ENCODE assay signal across 21 mouse cellular contexts in the genomic region with DNA sequence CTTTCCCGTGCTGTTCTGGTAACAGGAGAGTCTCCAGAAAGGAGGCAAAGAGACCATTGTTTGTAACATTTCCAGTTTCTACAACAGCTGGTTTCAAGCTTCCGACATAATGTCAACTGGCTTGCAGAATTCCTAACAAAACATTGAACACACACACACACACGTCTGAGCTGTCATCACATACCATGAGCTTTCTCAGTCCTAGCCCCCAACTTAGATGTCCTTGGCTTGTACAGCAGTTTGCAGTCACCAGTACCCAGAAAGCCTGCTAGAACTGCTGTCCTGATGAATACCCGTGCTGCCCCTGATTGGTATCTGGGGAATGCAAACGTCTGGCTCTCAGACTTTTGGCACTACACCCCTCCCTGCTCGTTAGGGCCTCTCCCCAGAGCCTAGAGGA. TPM values are rescaled to one million over a fixed set of nuclear protein-coding genes. Genes with fewer than 3 reads are reported as not detected.
DNase-seq lines count a peak whose midpoint lies in the region; ATAC-seq and TF ChIP-seq lines count a peak whose summit lies in the region.
"Had no signal": no experiment of that assay in that cellular context is flagged by ENCODE, and none has a peak within 500 bp of the region (broad histone marks: within the 10 kb centered on the region; RNA-seq: fewer than 3 reads in every experiment).

No protein-coding gene starts in this region.

- ATAC-seq in heart, embryonic 13.5 days (ENCODE audit: extremely low read depth, insufficient number of reproducible peaks, low FRiP score, low TSS enrichment): no peak
- ATAC-seq in lung, embryonic 15.5 days (ENCODE audit: borderline replicate concordance, extremely low read depth, low FRiP score, low TSS enrichment): peak; percentile 65; the same call in 1 of the 2 replicates
- ATAC-seq in hindbrain, embryonic 14.5 days (ENCODE audit: low FRiP score): no peak
- no peak for ATAC-seq in forebrain, embryonic 14.5 days
- ATAC-seq: forebrain, embryonic 16.5 days; midbrain, embryonic 13.5 days had no signal

- DNase-seq in heart, postnatal 14 days: no peak
- no peak for DNase-seq in lung, adult 2 months
- DNase-seq in lung, postnatal 14 days: peak; percentile 35
- DNase-seq in layer of hippocampus, postnatal 10 days (ENCODE audit: low spot score in 2 of 2): no peak
- DNase-seq in hindbrain, embryonic 14.5 days (ENCODE audit: low spot score): no peak
- DNase-seq in forebrain, embryonic 14.5 days (ENCODE audit: low spot score): no peak
- DNase-seq: B cell, adult 2 months; cerebellum, adult 2 months; gastrocnemius, postnatal 25 days; thymus, postnatal 25 days had no signal

- peaks cover 72% of the 10 kb centered on the region for H3K36me3 ChIP-seq in heart, embryonic 13.5 days
- H3K36me3 ChIP-seq in lung, embryonic 15.5 days: peaks cover 55% of the 10 kb centered on the region
- peaks cover 72% of the 10 kb centered on the region for H3K36me3 ChIP-seq in hindbrain, embryonic 14.5 days (replicated peaks; ENCODE audit: control insufficient read depth, insufficient read depth)
- peaks cover 61% of the 10 kb centered on the region for H3K36me3 ChIP-seq in forebrain, embryonic 14.5 days (ENCODE audit: control insufficient read depth, insufficient read depth, low read length)

- peak overlapping the region; percentile 90 for H3K27ac ChIP-seq in heart, embryonic 13.5 days (replicated peaks)
- H3K27ac ChIP-seq in lung, embryonic 15.5 days: peak overlapping the region; percentile 69
- no peak overlapping the region for H3K27ac ChIP-seq in hindbrain, embryonic 14.5 days
- no peak overlapping the region for H3K27ac ChIP-seq in forebrain, embryonic 14.5 days (ENCODE audit: low read depth, low read length)
- H3K27ac ChIP-seq: embryonic facial prominence, embryonic 12.5 days; kidney, embryonic 15.5 days; limb, embryonic 13.5 days; liver, embryonic 14.5 days; midbrain, embryonic 13.5 days; neural tube, embryonic 12.5 days had no signal

- TF ChIP-seq POLR2A in lung, adult 2 months (IDR thresholded peaks at IDR 0.05; ENCODE audit: borderline replicate concordance, extremely low read depth, low read depth, low read length): no peak

- no peak for TF ChIP-seq CTCF in lung, adult 2 months (IDR thresholded peaks at IDR 0.05; ENCODE audit: insufficient read depth, low read length)

- H3K27me3 ChIP-seq in heart, embryonic 13.5 days (replicated peaks): no peaks in the 10 kb centered on the region
- no peaks in the 10 kb centered on the region for H3K27me3 ChIP-seq in lung, embryonic 15.5 days
- no peaks in the 10 kb centered on the region for H3K27me3 ChIP-seq in hindbrain, embryonic 14.5 days (ENCODE audit: control insufficient read depth, insufficient read depth, low read length)
- H3K27me3 ChIP-seq in forebrain, embryonic 14.5 days (replicated peaks; ENCODE audit: control insufficient read depth, insufficient read depth, low read length): no peaks in the 10 kb centered on the region
- H3K27me3 ChIP-seq: embryonic facial prominence, embryonic 12.5 days; kidney, embryonic 15.5 days; limb, embryonic 13.5 days; midbrain, embryonic 13.5 days; neural tube, embryonic 12.5 days had no signal

- H3K4me1 ChIP-seq in heart, embryonic 13.5 days: peaks cover 65% of the 10 kb centered on the region
- H3K4me1 ChIP-seq in lung, embryonic 15.5 days: peaks cover 32% of the 10 kb centered on the region
- peaks cover 10% of the 10 kb centered on the region for H3K4me1 ChIP-seq in lung, adult 2 months (ENCODE audit: control insufficient read depth, insufficient read depth, low read length)
- H3K4me1 ChIP-seq in hindbrain, embryonic 14.5 days (replicated peaks; ENCODE audit: control insufficient read depth, insufficient read depth, low read length): peaks cover 13% of the 10 kb centered on the region
- peaks cover 4% of the 10 kb centered on the region for H3K4me1 ChIP-seq in forebrain, embryonic 14.5 days (ENCODE audit: control insufficient read depth, insufficient read depth, low read length)

- H3K9me3 ChIP-seq in heart, embryonic 13.5 days: no peaks in the 10 kb centered on the region
- H3K9me3 ChIP-seq in lung, embryonic 15.5 days: no peaks in the 10 kb centered on the region
- H3K9me3 ChIP-seq in hindbrain, embryonic 14.5 days (ENCODE audit: control insufficient read depth, low read length): no peaks in the 10 kb centered on the region
- no peaks in the 10 kb centered on the region for H3K9me3 ChIP-seq in forebrain, embryonic 14.5 days (replicated peaks; ENCODE audit: control insufficient read depth, low read length)
- H3K9me3 ChIP-seq: embryonic facial prominence, embryonic 12.5 days; kidney, embryonic 15.5 days; limb, embryonic 13.5 days; midbrain, embryonic 13.5 days; neural tube, embryonic 12.5 days had no signal

- intact Hi-C loops in heart, postnatal 14 days (cut with DNase I): no loop called here

- 31% methylated on average over 6 of the region's 6 CpGs for WGBS in heart, embryonic 13.5 days
- 39% methylated on average over 6 of the region's 6 CpGs for WGBS in lung, embryonic 15.5 days
- 52% methylated on average over 6 of the region's 6 CpGs for WGBS in lung, adult 2 months
- 85% methylated on average over 6 of the region's 6 CpGs for WGBS in hindbrain, embryonic 14.5 days
- WGBS in forebrain, embryonic 14.5 days: 72% methylated on average over 6 of the region's 6 CpGs

- peak overlapping the region; percentile 7; the same call in 1 of the 2 replicates for H3K4me3 ChIP-seq in heart, embryonic 13.5 days
- no peak overlapping the region for H3K4me3 ChIP-seq in lung, embryonic 15.5 days
- no peak overlapping the region for H3K4me3 ChIP-seq in lung, adult 2 months (replicated peaks; ENCODE audit: extremely low read depth, low read depth, low read length)
- no peak overlapping the region for H3K4me3 ChIP-seq in hindbrain, embryonic 14.5 days (replicated peaks; ENCODE audit: low read length)
- no peak overlapping the region for H3K4me3 ChIP-seq in forebrain, embryonic 14.5 days (ENCODE audit: low read depth, low read length)
- H3K4me3 ChIP-seq: embryonic facial prominence, embryonic 12.5 days; kidney, embryonic 15.5 days; limb, embryonic 13.5 days; midbrain, embryonic 13.5 days; neural tube, embryonic 12.5 days had no signal

- peak overlapping the region; percentile 69 for H3K9ac ChIP-seq in heart, embryonic 13.5 days
- H3K9ac ChIP-seq in lung, embryonic 15.5 days: no peak overlapping the region
- no peak overlapping the region for H3K9ac ChIP-seq in hindbrain, embryonic 14.5 days
- no peak overlapping the region for H3K9ac ChIP-seq in forebrain, embryonic 14.5 days (ENCODE audit: low read length)
- H3K9ac ChIP-seq: embryonic facial prominence, embryonic 12.5 days; kidney, embryonic 15.5 days; limb, embryonic 13.5 days; liver, embryonic 14.5 days; midbrain, embryonic 13.5 days; neural tube, embryonic 12.5 days had no signal

- peak overlapping the region; percentile 36 for H3K4me2 ChIP-seq in heart, embryonic 13.5 days
- H3K4me2 ChIP-seq in lung, embryonic 15.5 days: no peak overlapping the region
- H3K4me2 ChIP-seq in hindbrain, embryonic 14.5 days (replicated peaks): no peak overlapping the region
- H3K4me2 ChIP-seq in forebrain, embryonic 14.5 days (ENCODE audit: low read length): no peak overlapping the region
- H3K4me2 ChIP-seq: embryonic facial prominence, embryonic 12.5 days; kidney, embryonic 15.5 days; limb, embryonic 13.5 days; midbrain, embryonic 13.5 days; neural tube, embryonic 12.5 days had no signal

RNA-seq across cellular contexts. Expression of gene Arhgap1, which starts 6.2 kb away (rescaled TPM):
- polyA plus RNA-seq in heart, embryonic 13.5 days (2015; fragmentation: Nextera tagmentation; extraction: Ambion mirVana): 136 and 145 TPM in 2 replicates
- total RNA-seq in heart, postnatal 14 days (2021): 10 to 100 TPM; 33.2 to 36.0 TPM
- 134 and 142 TPM in 2 replicates for polyA plus RNA-seq in lung, embryonic 15.5 days (2015; fragmentation: Nextera tagmentation; extraction: Ambion mirVana)
- 130 and 170 TPM in 2 replicates for polyA plus RNA-seq in lung, adult 2 months (2012; rRNA removed)
- total RNA-seq in layer of hippocampus, postnatal 10 days (2021): 10 to 100 TPM; 66.9 to 68.3 TPM
- 88.3 and 89.8 TPM in 2 replicates for polyA plus RNA-seq in hindbrain, embryonic 14.5 days (2014; fragmentation: Nextera tagmentation; extraction: Ambion mirVana)
- polyA plus RNA-seq in forebrain, embryonic 14.5 days (2014; fragmentation: Nextera tagmentation; extraction: Ambion mirVana): 87.9 and 89.6 TPM in 2 replicates

RNA-seq across cellular contexts. Expression of gene Zfp408, which starts 6.2 kb away (rescaled TPM):
- polyA plus RNA-seq in heart, embryonic 13.5 days (2015; fragmentation: Nextera tagmentation; extraction: Ambion mirVana): 6.9 and 7.0 TPM in 2 replicates
- 1 to 10 TPM; 5.4 to 5.8 TPM for total RNA-seq in heart, postnatal 14 days (2021)
- polyA plus RNA-seq in lung, embryonic 15.5 days (2015; fragmentation: Nextera tagmentation; extraction: Ambion mirVana): 10.9 and 11.1 TPM in 2 replicates
- 14.5 and 17.2 TPM in 2 replicates for polyA plus RNA-seq in lung, adult 2 months (2012; rRNA removed)
- total RNA-seq in layer of hippocampus, postnatal 10 days (2021): 10 to 100 TPM; 15.1 to 17.0 TPM
- 4.8 and 8.5 TPM in 2 replicates for polyA plus RNA-seq in hindbrain, embryonic 14.5 days (2014; fragmentation: Nextera tagmentation; extraction: Ambion mirVana)
- 5.2 and 7.5 TPM in 2 replicates for polyA plus RNA-seq in forebrain, embryonic 14.5 days (2014; fragmentation: Nextera tagmentation; extraction: Ambion mirVana)

RNA-seq across cellular contexts. Expression of gene F2, which starts 19.6 kb away (rescaled TPM):
- 0.72 and 4.8 TPM in 2 replicates for polyA plus RNA-seq in heart, embryonic 13.5 days (2015; fragmentation: Nextera tagmentation; extraction: Ambion mirVana)
- under 1 TPM in 1 of 2 experiments, not detected in 1; 0.12 TPM for total RNA-seq in heart, postnatal 14 days (2021)
- polyA plus RNA-seq in lung, embryonic 15.5 days (2015; fragmentation: Nextera tagmentation; extraction: Ambion mirVana): 0.66 and 2.5 TPM in 2 replicates
- polyA plus RNA-seq in lung, adult 2 months (2012; rRNA removed): 0.44 and 1.2 TPM in 2 replicates
- total RNA-seq in layer of hippocampus, postnatal 10 days (2021): under 1 TPM; 0.18 to 0.20 TPM
- 0.09 and 0.12 TPM in 2 replicates for polyA plus RNA-seq in hindbrain, embryonic 14.5 days (2014; fragmentation: Nextera tagmentation; extraction: Ambion mirVana)
- polyA plus RNA-seq in forebrain, embryonic 14.5 days (2014; fragmentation: Nextera tagmentation; extraction: Ambion mirVana): 0.11 and 0.14 TPM in 2 replicates
- total RNA-seq: layer of hippocampus, postnatal 25 days; megakaryocyte, adult 5-6 weeks had no signal
- polyA plus RNA-seq: forebrain, embryonic 16.5 days; midbrain, embryonic 13.5 days had no signal

RNA-seq across cellular contexts. Expression of gene Atg13, which starts 54.5 kb away (rescaled TPM):
- polyA plus RNA-seq in heart, embryonic 13.5 days (2015; fragmentation: Nextera tagmentation; extraction: Ambion mirVana): 18.7 and 20.6 TPM in 2 replicates
- total RNA-seq in heart, postnatal 14 days (2021): 10 to 100 TPM; 38.9 to 40.8 TPM
- polyA plus RNA-seq in lung, embryonic 15.5 days (2015; fragmentation: Nextera tagmentation; extraction: Ambion mirVana): 22.4 and 22.8 TPM in 2 replicates
- polyA plus RNA-seq in lung, adult 2 months (2012; rRNA removed): 31.8 and 40.4 TPM in 2 replicates
- 10 to 100 TPM; 49.1 to 49.7 TPM for total RNA-seq in layer of hippocampus, postnatal 10 days (2021)
- polyA plus RNA-seq in hindbrain, embryonic 14.5 days (2014; fragmentation: Nextera tagmentation; extraction: Ambion mirVana): 36.7 and 43.4 TPM in 2 replicates
- polyA plus RNA-seq in forebrain, embryonic 14.5 days (2014; fragmentation: Nextera tagmentation; extraction: Ambion mirVana): 40.4 and 43.3 TPM in 2 replicates

RNA-seq across cellular contexts. Expression of gene Harbi1, which starts 54.8 kb away (rescaled TPM):
- polyA plus RNA-seq in heart, embryonic 13.5 days (2015; fragmentation: Nextera tagmentation; extraction: Ambion mirVana): 10.0 and 11.8 TPM in 2 replicates
- 1 to 10 TPM; 5.3 to 5.8 TPM for total RNA-seq in heart, postnatal 14 days (2021)
- polyA plus RNA-seq in lung, embryonic 15.5 days (2015; fragmentation: Nextera tagmentation; extraction: Ambion mirVana): 17.1 and 17.9 TPM in 2 replicates
- 1.9 and 3.5 TPM in 2 replicates for polyA plus RNA-seq in lung, adult 2 months (2012; rRNA removed)
- total RNA-seq in layer of hippocampus, postnatal 10 days (2021): 1 to 10 TPM; 8.3 to 8.9 TPM
- 16.7 and 19.1 TPM in 2 replicates for polyA plus RNA-seq in hindbrain, embryonic 14.5 days (2014; fragmentation: Nextera tagmentation; extraction: Ambion mirVana)
- polyA plus RNA-seq in forebrain, embryonic 14.5 days (2014; fragmentation: Nextera tagmentation; extraction: Ambion mirVana): 11.8 and 13.5 TPM in 2 replicates

Comparison
In these comparisons a context has a peak if more than half of its experiments do, and no peak if none do; other contexts are left out.
1. H3K27ac ChIP-seq: peak in heart, embryonic 13.5 days (single experiment) and lung, embryonic 15.5 days (single experiment); none in hindbrain, embryonic 14.5 days (single experiment) and forebrain, embryonic 14.5 days (single experiment).